Mouse (Mus musculus): ENCODE data around the gene Sox9. TPM values are rescaled to one million over a fixed set of nuclear protein-coding genes. Genes with fewer than 3 reads are reported as not detected.
A peak's percentile ranks its signal among the peaks of the same experiment; 100 is the strongest.

Sox9 gene
- polyA plus RNA-seq (2015; fragmentation: Nextera tagmentation; extraction: Ambion mirVana), result 1.1 and 1.6 TPM in 2 replicates

- Histone ChIP-seq H3K27me3 (peaks cover 91% of the 10 kb centered on the region), H3K4me3 (replicated peaks) (peak within 1 kb of the TSS; percentile 49), H3K36me3 (no peaks in the 10 kb centered on the region), H3K4me2 (peak within 1 kb of the TSS; percentile 57), H3K9me3 (replicated peaks) (no peaks in the 10 kb centered on the region), H3K9ac (no peak within 1 kb of the TSS), H3K27ac (no peak within 1 kb of the TSS), H3K4me1 (replicated peaks) (no peaks in the 10 kb centered on the region; the same call in 1 of the 2 replicates)
- no peak for DNase-seq
- peak; percentile 20; the same call in 1 of the 2 replicates for ATAC-seq (ENCODE audit: low read depth)
- WGBS (ENCODE audit: insufficient replicate concordance), result under 1% methylated on average over 15 of the region's 15 CpGs
These were observed at the start of gene Sox9 for GRCm38 (mm10) chr11:112781994-112782356. Gene Sox9 (plus strand): TSS chr11:112782224.

GRCm38 (mm10) chr11:112732401-112732800, 49.6 kb upstream of the Sox9 start:
- Histone ChIP-seq H3K4me2 (no peak overlapping the region), H3K4me3 (replicated peaks) (no peak overlapping the region), H3K27ac (no peak overlapping the region), H3K36me3 (no peaks in the 10 kb centered on the region), H3K4me1 (replicated peaks) (0 out of 2 replicates have a peak, but pooled peaks cover 6% of the 10 kb centered on the region), H3K9me3 (replicated peaks) (no peaks in the 10 kb centered on the region), H3K27me3 (no peaks in the 10 kb centered on the region), H3K9ac (no peak overlapping the region)
- ATAC-seq (ENCODE audit: low read depth) (no peak), DNase-seq (no peak)
- 63% methylated on average over 7 of the region's 7 CpGs for WGBS (ENCODE audit: insufficient replicate concordance)

GRCm38 (mm10) chr11:112737071-112737470, 45.0 kb upstream of the Sox9 start:
- H3K4me1 ChIP-seq (replicated peaks), result no peaks in the 10 kb centered on the region
- no peak overlapping the region for H3K4me2 ChIP-seq
- no peak overlapping the region for H3K9ac ChIP-seq
- DNase-seq, result no peak
- no peak for ATAC-seq (ENCODE audit: low read depth)
- WGBS (ENCODE audit: insufficient replicate concordance), result 57% methylated on average over 5 of the region's 5 CpGs
- H3K4me3 ChIP-seq (replicated peaks), result no peak overlapping the region
- no peak overlapping the region for H3K27ac ChIP-seq
- no peaks in the 10 kb centered on the region for H3K36me3 ChIP-seq
- H3K27me3 ChIP-seq, result no peaks in the 10 kb centered on the region
- H3K9me3 ChIP-seq (replicated peaks), result 0 out of 2 replicates have a peak, but pooled peaks cover 3% of the 10 kb centered on the region

- DNase-seq, result no peak
- WGBS (ENCODE audit: insufficient replicate concordance), result 64% methylated on average over 1 of the region's 1 CpGs
- Histone ChIP-seq H3K4me1 (replicated peaks) (no peaks in the 10 kb centered on the region), H3K27me3 (no peaks in the 10 kb centered on the region), H3K27ac (no peak overlapping the region), H3K36me3 (no peaks in the 10 kb centered on the region), H3K9me3 (replicated peaks) (0 out of 2 replicates have a peak, but pooled peaks cover 3% of the 10 kb centered on the region), H3K4me2 (no peak overlapping the region), H3K9ac (no peak overlapping the region), H3K4me3 (replicated peaks) (no peak overlapping the region)
- ATAC-seq (ENCODE audit: low read depth), result no peak
These were observed 42.3 kb upstream of the Sox9 start for GRCm38 (mm10) chr11:112739681-112740080.

- Histone ChIP-seq H3K27ac (no peak overlapping the region), H3K9me3 (replicated peaks) (no peaks in the 10 kb centered on the region), H3K9ac (no peak overlapping the region), H3K4me3 (replicated peaks) (no peak overlapping the region), H3K27me3 (no peaks in the 10 kb centered on the region), H3K4me2 (no peak overlapping the region), H3K36me3 (no peaks in the 10 kb centered on the region), H3K4me1 (replicated peaks) (no peaks in the 10 kb centered on the region)
- no peak for DNase-seq
- ATAC-seq (ENCODE audit: low read depth), result no peak
- WGBS (ENCODE audit: insufficient replicate concordance), result 37% methylated on average over 4 of the region's 4 CpGs
These were observed 25.5 kb upstream of the Sox9 start for GRCm38 (mm10) chr11:112756516-112756915.

GRCm38 (mm10) chr11:112758056-112758455, 24.0 kb upstream of the Sox9 start:
- Histone ChIP-seq H3K4me3 (replicated peaks) (no peak overlapping the region), H3K4me1 (replicated peaks) (no peaks in the 10 kb centered on the region), H3K9ac (no peak overlapping the region), H3K9me3 (replicated peaks) (no peaks in the 10 kb centered on the region), H3K36me3 (no peaks in the 10 kb centered on the region), H3K27me3 (no peaks in the 10 kb centered on the region), H3K4me2 (no peak overlapping the region), H3K27ac (no peak overlapping the region)
- DNase-seq (no peak), ATAC-seq (ENCODE audit: low read depth) (no peak)
- WGBS (ENCODE audit: insufficient replicate concordance), result 34% methylated on average over 9 of the region's 9 CpGs

GRCm38 (mm10) chr11:112766956-112767355, 15.1 kb upstream of the Sox9 start:
- no peak for ATAC-seq (ENCODE audit: low read depth)
- H3K4me1 ChIP-seq (replicated peaks), result no peaks in the 10 kb centered on the region
- no peak overlapping the region for H3K4me3 ChIP-seq (replicated peaks)
- no peak overlapping the region for H3K27ac ChIP-seq
- H3K4me2 ChIP-seq, result no peak overlapping the region
- DNase-seq, result no peak
- 63% methylated on average over 4 of the region's 4 CpGs for WGBS (ENCODE audit: insufficient replicate concordance)
- no peaks in the 10 kb centered on the region for H3K36me3 ChIP-seq
- H3K9me3 ChIP-seq (replicated peaks), result no peaks in the 10 kb centered on the region
- H3K9ac ChIP-seq, result no peak overlapping the region
- H3K27me3 ChIP-seq, result no peaks in the 10 kb centered on the region

GRCm38 (mm10) chr11:112767531-112768041, 14.4 kb upstream of the Sox9 start:
- no peak overlapping the region for H3K4me2 ChIP-seq
- no peaks in the 10 kb centered on the region for H3K4me1 ChIP-seq (replicated peaks)
- no peaks in the 10 kb centered on the region for H3K36me3 ChIP-seq
- no peak for DNase-seq
- no peak overlapping the region for H3K9ac ChIP-seq
- H3K4me3 ChIP-seq (replicated peaks), result no peak overlapping the region
- no peaks in the 10 kb centered on the region for H3K27me3 ChIP-seq
- H3K9me3 ChIP-seq (replicated peaks), result no peaks in the 10 kb centered on the region
- H3K27ac ChIP-seq, result no peak overlapping the region
- ATAC-seq (ENCODE audit: low read depth), result no peak
- 59% methylated on average over 15 of the region's 15 CpGs for WGBS (ENCODE audit: insufficient replicate concordance)

- H3K27ac ChIP-seq, result no peak overlapping the region
- no peak for ATAC-seq (ENCODE audit: low read depth)
- no peak overlapping the region for H3K4me3 ChIP-seq (replicated peaks)
- peaks cover 32% of the 10 kb centered on the region for H3K27me3 ChIP-seq
- H3K9me3 ChIP-seq (replicated peaks), result no peaks in the 10 kb centered on the region
- H3K4me1 ChIP-seq (replicated peaks), result no peaks in the 10 kb centered on the region
- WGBS (ENCODE audit: insufficient replicate concordance), result 27% methylated on average over 11 of the region's 11 CpGs
- DNase-seq, result no peak
- no peaks in the 10 kb centered on the region for H3K36me3 ChIP-seq
- no peak overlapping the region for H3K4me2 ChIP-seq
- no peak overlapping the region for H3K9ac ChIP-seq
These were observed 9.2 kb upstream of the Sox9 start for GRCm38 (mm10) chr11:112772791-112773355.

GRCm38 (mm10) chr11:112779762-112780161, 2.3 kb upstream of the Sox9 start:
- Histone ChIP-seq H3K4me2 (no peak overlapping the region), H3K36me3 (no peaks in the 10 kb centered on the region), H3K27me3 (peaks cover 100% of the 10 kb centered on the region), H3K4me3 (replicated peaks) (no peak overlapping the region), H3K9ac (no peak overlapping the region), H3K9me3 (replicated peaks) (no peaks in the 10 kb centered on the region), H3K27ac (no peak overlapping the region), H3K4me1 (replicated peaks) (no peaks in the 10 kb centered on the region; the same call in 1 of the 2 replicates)
- under 1% methylated on average over 10 of the region's 10 CpGs for WGBS (ENCODE audit: insufficient replicate concordance)
- ATAC-seq (ENCODE audit: low read depth), result no peak
- no peak for DNase-seq

- no peak overlapping the region for H3K4me3 ChIP-seq (replicated peaks)
- ATAC-seq (ENCODE audit: low read depth), result no peak
- no peak overlapping the region for H3K27ac ChIP-seq
- H3K36me3 ChIP-seq, result no peaks in the 10 kb centered on the region
- H3K27me3 ChIP-seq, result peaks cover 100% of the 10 kb centered on the region
- no peaks in the 10 kb centered on the region for H3K9me3 ChIP-seq (replicated peaks)
- 5% methylated on average over 19 of the region's 19 CpGs for WGBS (ENCODE audit: insufficient replicate concordance)
- no peak for DNase-seq
- H3K4me2 ChIP-seq, result no peak overlapping the region
- H3K4me1 ChIP-seq (replicated peaks), result no peaks in the 10 kb centered on the region; the same call in 1 of the 2 replicates
- H3K9ac ChIP-seq, result no peak overlapping the region
These were observed 1.6 kb upstream of the Sox9 start for GRCm38 (mm10) chr11:112780394-112780920.
